Mouse (Mus musculus) forelimb bud, embryonic 11.5 days (tissue): Measurements from ENCODE around the gene Slc5a1.
A peak's percentile ranks its signal among the peaks of the same experiment; 100 is the strongest.

Source experiments
- DNase-seq: peaks from one replicate; pipeline ENCODE4 v3.0.0-alpha.2; 2012; ENCODE audit warnings: low read depth, low spot score

The Slc5a1 gene

GRCm38 (mm10) chr5:33193567-33193966 is 89.5 kb downstream of the Slc5a1 start:
- no peak for DNase-seq

- no peak for DNase-seq
Observed at GRCm38 (mm10) chr5:33195246-33195852, 91.3 kb downstream of the Slc5a1 start.

- DNase-seq: no peak
Observed at GRCm38 (mm10) chr5:33200071-33200470, 96.1 kb downstream of the Slc5a1 start.

GRCm38 (mm10) chr5:33201697-33202096 is 97.7 kb downstream of the Slc5a1 start:
- DNase-seq: no peak

GRCm38 (mm10) chr5:33202516-33203170 is 98.6 kb downstream of the Slc5a1 start:
- no peak for DNase-seq

GRCm38 (mm10) chr5:33203171-33203565 is 99.1 kb downstream of the Slc5a1 start:
- DNase-seq: no peak

GRCm38 (mm10) chr5:33203691-33204242 is 99.7 kb downstream of the Slc5a1 start:
- peak; percentile 86 for DNase-seq

- no peak for DNase-seq
Observed at GRCm38 (mm10) chr5:33204284-33204683, 100.3 kb downstream of the Slc5a1 start.

GRCm38 (mm10) chr5:33206328-33206727 is 102.3 kb downstream of the Slc5a1 start:
- no peak for DNase-seq

- no peak for DNase-seq
Observed at GRCm38 (mm10) chr5:33207136-33207535, 103.1 kb downstream of the Slc5a1 start.

- DNase-seq: no peak
Observed at GRCm38 (mm10) chr5:33208533-33209245, 104.7 kb downstream of the Slc5a1 start.

GRCm38 (mm10) chr5:33210515-33210914 is 106.5 kb downstream of the Slc5a1 start:
- DNase-seq: no peak

GRCm38 (mm10) chr5:33211254-33211653 is 107.2 kb downstream of the Slc5a1 start:
- DNase-seq: no peak
